Mouse (Mus musculus) CD4-positive helper T cell, adult 2 months (primary cell): ENCODE measurements around the gene Ankrd55.

Source experiments
- DNase-seq: peaks from one replicate; pipeline ENCODE4 v3.0.0-alpha.2; 2012; ENCODE audit warnings: low read depth, missing footprints, low spot score

Ankrd55 gene

DNA sequence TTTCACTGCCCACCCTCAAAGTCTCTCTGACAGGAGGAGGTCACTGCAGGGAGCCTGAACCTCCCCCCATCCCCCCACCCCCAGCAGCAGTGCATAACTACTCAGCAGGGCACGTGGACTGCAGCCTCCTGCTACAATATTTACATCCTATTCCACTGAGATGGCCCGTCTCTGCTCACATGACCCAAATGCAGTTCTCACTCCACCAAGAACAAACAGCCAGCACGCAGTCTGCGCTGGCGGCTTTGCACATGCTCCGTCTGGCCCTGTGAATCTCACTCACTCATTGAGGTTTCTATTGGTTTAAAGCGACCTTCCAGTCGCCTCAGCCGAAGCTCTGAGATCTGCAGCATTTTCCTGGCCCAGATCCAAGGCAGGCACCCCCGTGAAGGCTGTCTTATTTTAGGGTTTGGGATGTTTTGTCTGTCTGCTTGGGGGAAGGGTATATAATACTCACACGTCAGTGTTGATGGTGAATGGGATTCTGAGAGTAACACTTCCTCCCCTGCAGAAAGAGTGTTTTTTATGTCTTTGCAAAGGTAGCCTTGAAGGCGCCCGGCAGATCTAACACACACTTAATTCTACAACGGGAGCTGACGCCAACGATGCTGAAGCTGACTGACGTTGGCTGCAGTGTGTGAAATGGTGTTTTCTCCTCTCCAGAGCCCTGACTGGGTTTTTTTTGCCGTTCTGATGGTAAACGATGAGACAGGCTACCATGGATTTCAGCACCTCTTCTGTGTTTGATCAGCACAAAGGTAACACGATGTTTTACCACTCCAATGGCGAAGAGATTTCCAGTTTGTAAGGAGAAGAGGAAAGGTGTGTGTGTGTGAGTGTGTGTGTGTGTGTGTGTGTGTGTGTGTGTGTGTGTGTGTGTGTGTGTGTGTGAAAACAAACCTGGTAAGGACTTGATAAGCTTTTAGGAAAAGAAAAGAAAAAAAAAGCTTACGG, at the start of gene Ankrd55:
Ankrd55 (plus strand) TSS at position 227 of the 954 bp plus-strand sequence.
- peak; percentile 86 for DNase-seq

DNA sequence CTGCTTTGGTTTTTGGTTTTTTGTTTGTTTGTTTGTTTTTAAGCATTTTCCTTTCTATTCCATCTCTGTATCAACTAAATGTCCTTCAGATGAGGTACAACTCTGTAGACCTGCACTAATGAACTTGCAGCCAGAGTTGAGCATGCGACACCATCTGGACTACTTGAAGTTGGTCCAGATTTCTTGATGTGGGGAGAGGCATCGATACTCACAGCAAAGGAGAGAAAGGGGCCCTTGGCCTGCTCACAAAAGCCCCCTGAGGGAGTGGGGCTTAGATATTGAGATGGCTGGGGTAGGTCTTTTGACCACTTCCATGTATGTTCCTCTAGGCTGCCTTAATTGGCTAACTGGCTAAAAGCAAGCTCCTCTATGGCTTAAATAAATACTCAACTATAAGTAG, 49.0 kb upstream of the Ankrd55 start:
- no peak for DNase-seq

- no peak for DNase-seq
These were observed 46.8 kb upstream of the Ankrd55 start for GRCm38 (mm10) chr13:112241431-112241830.

DNA sequence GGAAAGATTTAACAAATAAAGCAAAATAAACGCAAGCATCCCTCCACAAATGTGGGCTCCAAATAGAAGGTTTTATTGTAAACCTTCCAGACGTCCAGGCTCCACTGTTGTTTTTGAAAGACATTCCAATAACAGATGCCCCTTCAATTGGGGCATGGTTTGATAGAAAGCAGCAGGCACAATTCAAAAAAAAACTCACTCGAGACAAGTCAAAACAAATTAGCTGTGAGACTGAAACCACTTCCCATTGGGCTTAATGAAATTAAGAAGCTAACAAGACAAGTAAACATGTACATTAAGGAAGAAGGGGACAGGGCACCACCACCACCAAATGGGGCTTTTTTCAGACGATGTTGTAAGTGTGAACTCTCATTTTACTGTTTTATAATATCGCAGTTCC, 43.1 kb upstream of the Ankrd55 start:
- no peak for DNase-seq

DNA sequence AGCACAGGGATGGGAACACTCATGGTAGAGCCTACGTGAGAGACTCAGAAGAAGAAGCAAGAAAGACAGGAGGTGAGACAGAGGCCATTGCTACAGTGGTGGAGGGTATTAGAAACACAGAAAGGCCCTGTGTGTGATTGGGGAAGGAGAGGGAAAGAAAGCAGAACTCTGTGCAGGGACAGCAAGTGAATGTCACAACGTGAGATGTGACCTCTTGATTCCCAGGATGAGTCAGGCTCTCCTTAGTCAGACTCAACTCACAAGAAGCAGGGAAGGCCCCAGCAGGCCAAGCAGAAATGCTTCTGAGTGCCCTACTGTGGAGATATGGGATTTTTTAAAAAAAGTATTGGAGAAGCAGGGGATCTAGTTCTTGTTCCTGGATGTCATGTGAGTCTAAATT, 36.8 kb upstream of the Ankrd55 start:
- DNase-seq: no peak

GRCm38 (mm10) chr13:112252012-112252411, 36.2 kb upstream of the Ankrd55 start:
- no peak for DNase-seq

GRCm38 (mm10) chr13:112252991-112253620, 35.1 kb upstream of the Ankrd55 start:
- no peak for DNase-seq

DNA sequence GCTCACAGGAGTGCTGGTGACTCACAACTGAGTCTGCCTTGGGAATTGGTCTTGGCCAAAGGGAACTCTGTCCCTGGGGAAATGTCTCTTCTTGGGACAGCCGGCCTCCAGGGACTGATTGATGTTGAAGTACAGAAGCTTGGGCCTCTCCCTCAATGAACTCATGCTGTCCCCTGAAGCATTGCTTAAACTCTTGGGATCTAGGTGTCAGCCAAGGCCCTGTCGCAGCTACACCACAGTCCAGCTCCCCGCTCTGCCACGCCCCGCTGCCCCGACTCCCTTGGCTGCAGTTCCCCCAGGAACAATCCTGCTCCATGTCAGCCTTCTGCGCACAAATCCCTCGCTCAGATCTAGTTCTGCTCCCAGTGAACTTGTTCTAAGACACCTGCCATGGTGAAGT, 34.1 kb upstream of the Ankrd55 start:
- DNase-seq: no peak

DNA sequence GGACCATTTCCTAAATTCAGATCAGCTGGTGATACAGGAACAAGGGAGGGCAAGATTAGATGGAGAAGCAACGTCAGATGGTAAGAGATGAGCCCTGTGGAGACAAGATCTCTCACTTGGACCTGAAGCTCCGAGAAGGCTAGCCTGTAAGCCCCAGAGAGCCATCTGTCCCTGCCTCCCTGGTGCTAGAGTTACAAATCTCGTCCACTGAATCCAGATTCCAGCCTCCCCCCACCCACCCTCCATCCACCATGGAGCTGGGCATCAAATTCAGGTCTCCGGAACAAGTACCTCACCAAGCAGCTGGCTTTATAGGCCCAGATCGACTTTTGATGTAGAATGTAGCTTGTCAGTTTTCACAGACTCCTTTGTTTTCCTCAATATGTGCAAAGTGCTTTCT, 32.4 kb upstream of the Ankrd55 start:
- DNase-seq: no peak

- DNase-seq: peak; percentile 35
These were observed 29.8 kb upstream of the Ankrd55 start for GRCm38 (mm10) chr13:112258478-112258877.

DNA sequence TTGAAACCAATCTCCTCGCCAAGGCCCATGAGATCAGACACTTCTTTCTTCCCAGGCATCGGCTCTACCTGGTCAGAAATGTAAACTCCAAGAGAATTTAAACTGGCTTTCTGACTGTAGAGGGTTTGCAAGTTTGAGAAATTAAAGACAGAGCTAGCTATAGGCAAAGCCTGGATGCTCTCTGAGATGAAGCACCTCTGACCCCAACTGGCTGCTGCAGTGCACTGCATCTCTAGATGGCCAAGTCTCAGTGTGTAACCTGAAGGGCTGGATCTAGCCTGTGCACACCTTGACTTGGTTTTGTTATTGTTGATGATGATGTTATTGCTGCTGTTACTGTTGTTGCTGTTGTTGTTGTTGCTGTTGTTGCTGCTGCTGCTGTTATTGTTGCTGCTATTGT, 28.9 kb upstream of the Ankrd55 start:
- DNase-seq: peak; percentile 60

GRCm38 (mm10) chr13:112264666-112265065, 23.6 kb upstream of the Ankrd55 start:
- DNase-seq: no peak

GRCm38 (mm10) chr13:112271901-112272537, 16.2 kb upstream of the Ankrd55 start:
- peak; percentile 62 for DNase-seq

- DNase-seq: no peak
These were observed 13.6 kb upstream of the Ankrd55 start for GRCm38 (mm10) chr13:112274636-112275035.

GRCm38 (mm10) chr13:112275951-112276350, 12.3 kb upstream of the Ankrd55 start:
- no peak for DNase-seq

DNA sequence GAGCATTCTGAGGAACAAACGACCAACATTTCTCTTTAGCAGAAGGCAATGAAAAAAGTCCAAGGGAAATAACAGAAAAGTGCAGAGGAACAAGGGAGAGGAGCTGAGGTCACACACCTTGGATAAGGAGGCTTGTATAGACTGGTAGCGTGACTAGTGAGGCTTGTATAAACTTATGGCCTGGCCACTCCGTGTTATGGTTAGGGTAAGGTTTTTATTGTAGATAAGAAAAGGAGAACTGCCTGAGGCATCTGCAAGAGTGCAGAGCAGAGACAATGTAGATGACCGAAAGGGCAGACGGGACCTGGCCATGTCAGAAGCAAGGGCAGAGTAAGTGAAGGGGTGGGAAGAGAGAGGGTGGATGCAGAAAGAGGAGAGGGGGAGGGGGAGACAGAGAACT, 10.7 kb upstream of the Ankrd55 start:
- DNase-seq: no peak

- DNase-seq: no peak
These were observed 10.0 kb upstream of the Ankrd55 start for GRCm38 (mm10) chr13:112278251-112278650.

GRCm38 (mm10) chr13:112287135-112287534, 1.1 kb upstream of the Ankrd55 start:
- peak; percentile 66 for DNase-seq

- peak; percentile 60 for DNase-seq
These were observed 553 bp upstream of the Ankrd55 start for GRCm38 (mm10) chr13:112287571-112288224.

DNA sequence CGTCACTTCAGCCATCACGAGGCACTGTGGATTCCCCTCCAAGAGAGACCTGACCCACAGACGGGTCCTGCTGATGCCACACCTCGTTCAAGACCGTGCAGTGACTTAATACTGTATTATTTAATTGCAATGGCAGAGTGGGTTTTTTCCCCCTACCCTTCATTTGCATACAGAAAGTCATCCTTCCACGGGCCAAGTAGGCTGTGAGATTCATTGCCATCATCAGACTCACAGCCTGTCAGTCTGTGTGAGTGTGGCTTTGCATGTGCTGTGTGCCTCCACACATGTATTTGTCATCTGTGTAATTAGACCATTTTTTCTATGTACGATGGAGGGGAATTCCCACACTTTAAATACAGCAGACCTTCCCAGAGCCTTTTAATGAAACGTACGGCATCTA, 1.1 kb downstream of the Ankrd55 start:
- peak; percentile 61 for DNase-seq

DNA sequence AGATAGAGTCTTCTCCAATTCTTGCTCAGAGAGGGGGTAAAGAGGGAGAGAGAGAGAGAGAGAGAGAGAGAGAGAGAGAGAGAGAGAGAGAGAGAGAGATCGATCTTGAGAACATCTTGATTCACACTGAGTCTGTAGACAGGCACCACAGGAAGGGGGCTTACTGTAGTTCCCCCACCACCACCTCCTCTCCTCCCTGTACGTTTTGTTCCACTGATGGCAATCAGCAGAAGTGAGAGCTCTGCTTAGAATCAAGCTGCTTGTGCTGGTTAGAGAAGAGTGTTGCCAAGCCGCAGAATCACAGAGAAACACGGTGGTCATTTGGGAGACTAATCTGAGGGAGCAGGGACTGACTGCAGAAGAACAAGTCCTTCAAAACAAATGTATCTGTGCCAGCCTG, 1.7 kb downstream of the Ankrd55 start:
- peak; percentile 31 for DNase-seq

DNA sequence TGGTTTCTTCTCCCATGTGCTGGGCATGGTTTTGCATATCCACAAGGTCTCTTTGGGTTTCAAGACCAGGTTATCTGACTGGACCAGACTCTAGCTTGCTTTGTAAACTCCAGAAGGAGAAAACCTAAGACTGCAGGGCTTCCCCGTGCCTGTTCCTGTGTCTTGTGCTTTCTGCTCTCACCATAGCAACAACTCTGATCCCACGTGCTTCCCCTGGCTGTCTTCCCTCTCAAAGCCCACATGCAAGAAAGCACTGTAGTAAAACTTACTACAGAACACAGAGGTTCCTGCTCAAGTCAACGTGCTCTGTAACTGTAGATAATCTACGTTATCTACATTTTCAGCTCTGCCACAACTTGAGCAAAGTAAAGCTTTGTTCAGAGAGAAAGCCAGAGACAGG, 4.2 kb downstream of the Ankrd55 start:
- peak; percentile 40 for DNase-seq
